Mouse (Mus musculus) macrophage (primary cell): Measurements from ENCODE around the gene Mrm1. TPM values are rescaled to one million over a fixed set of nuclear protein-coding genes. Genes with fewer than 3 reads are reported as not detected.

ENCODE experiments used
- H3K27ac ChIP-seq: fragments of 350-480 bp; formaldehyde crosslinking; 2 replicates; pipeline ENCODE4 v1.9.0; 2021
- H3K36me3 ChIP-seq: fragments of 350-480 bp; formaldehyde crosslinking; 2 replicates; pipeline ENCODE4 v1.9.0; 2021; ENCODE audit errors: inconsistent target
- H3K4me3 ChIP-seq: fragments of 350-480 bp; formaldehyde crosslinking; 2 replicates; pipeline ENCODE4 v1.9.0; 2021; ENCODE audit errors: inconsistent target
- H3K79me2 ChIP-seq: fragments of 350-480 bp; formaldehyde crosslinking; 2 replicates; pipeline ENCODE4 v1.9.0; 2021; ENCODE audit errors: inconsistent target
- WGBS: methylation state at CpG from one replicate; pipeline ENCODE4 v1.1.7; 2026; ENCODE audit warnings: inconsistent platforms; ENCODE audit not compliant: missing documents; 5-methylcytosine and 5-hydroxymethylcytosine counted together
- polyA plus RNA-seq: library from polyadenylated mRNA; stranded (reverse); fragments of 250-400 nt; gene quantifications from 3 replicates; pipeline ENCODE4 v1.2.4, GENCODE M21; 2018; ENCODE audit warnings: inconsistent platforms
- total RNA-seq, 78 experiments: library from RNA; depleted of rRNA; stranded (reverse); fragments of 250-400 nt; gene quantifications; 1 replicate in 9 of 78; 2 replicates in 24 of 78; 3 replicates in 43 of 78; 4 replicates in 2 of 78; pipeline ENCODE4 v1.2.4; 2018; ENCODE audit warnings: inconsistent platforms in 56 of 78

Gene Mrm1
- total RNA-seq (2018; cell fraction: chromatin; rRNA removed) = 10 to 100 TPM in 15 of 26 experiments, 1 to 10 TPM in 11; 3.0 to 48.1 (median 11.1) TPM
- total RNA-seq (2018; cell fraction: cytosol; rRNA removed) = 10 to 100 TPM in 9 of 26 experiments, 1 to 10 TPM in 17; 2.1 to 20.8 (median 8.9) TPM
- 10 to 100 TPM in 11 of 26 experiments, 1 to 10 TPM in 15; 3.0 to 34.8 (median 8.7) TPM for total RNA-seq (2018; cell fraction: nucleus; rRNA removed)
- 5.6 to 15.4 TPM (median 9.1 TPM) in 3 replicates for polyA plus RNA-seq

GRCm38 (mm10) chr11:84818961-84819692, at the start of gene Mrm1:
TSS of gene Mrm1 (minus strand) at chr11:84819515.
- Histone ChIP-seq H3K4me3 (peak within 1 kb of the TSS; percentile 78), H3K27ac (peak within 1 kb of the TSS; percentile 57), H3K36me3 (no peaks in the 10 kb centered on the region; the same call in 1 of the 2 replicates), H3K79me2 (no peaks in the 10 kb centered on the region)
- WGBS = under 1% methylated on average over 55 of the region's 55 CpGs

GRCm38 (mm10) chr11:84868786-84869259, 49.5 kb upstream of the Mrm1 start:
- Histone ChIP-seq H3K79me2 (peaks cover 75% of the 10 kb centered on the region), H3K27ac (peak overlapping the region; percentile 91), H3K36me3 (peaks cover 8% of the 10 kb centered on the region; the same call in 1 of the 2 replicates), H3K4me3 (peak overlapping the region; percentile 92)
- WGBS = under 1% methylated on average over 7 of the region's 7 CpGs

- 79% methylated on average over 2 of the region's 2 CpGs for WGBS
- H3K27ac ChIP-seq = no peak overlapping the region
- no peak overlapping the region for H3K4me3 ChIP-seq
- H3K36me3 ChIP-seq = peaks cover 8% of the 10 kb centered on the region; the same call in 1 of the 2 replicates
- H3K79me2 ChIP-seq = peaks cover 84% of the 10 kb centered on the region
Observed at GRCm38 (mm10) chr11:84867586-84867985, 48.3 kb upstream of the Mrm1 start.

GRCm38 (mm10) chr11:84865268-84865667, 46.0 kb upstream of the Mrm1 start:
- WGBS = 56% methylated on average over 2 of the region's 2 CpGs
- no peak overlapping the region for H3K4me3 ChIP-seq
- H3K36me3 ChIP-seq = peaks cover 13% of the 10 kb centered on the region
- H3K27ac ChIP-seq = no peak overlapping the region
- peaks cover 92% of the 10 kb centered on the region for H3K79me2 ChIP-seq

- 92% methylated on average over 6 of the region's 6 CpGs for WGBS
- Histone ChIP-seq H3K36me3 (peaks cover 61% of the 10 kb centered on the region), H3K27ac (no peak overlapping the region)
Observed at GRCm38 (mm10) chr11:84855285-84855684, 36.0 kb upstream of the Mrm1 start.

GRCm38 (mm10) chr11:84847475-84848090, 28.3 kb upstream of the Mrm1 start:
- 82% methylated on average over 7 of the region's 7 CpGs for WGBS
- no peak overlapping the region for H3K27ac ChIP-seq
- H3K79me2 ChIP-seq = peaks cover 31% of the 10 kb centered on the region; the same call in 1 of the 2 replicates
- peaks cover 57% of the 10 kb centered on the region for H3K36me3 ChIP-seq
- H3K4me3 ChIP-seq = no peak overlapping the region

More at GRCm38 (mm10) chr11:84855285-84855684, 36.0 kb upstream of the Mrm1 start:
- no peak overlapping the region for H3K4me3 ChIP-seq
- peaks cover 68% of the 10 kb centered on the region for H3K79me2 ChIP-seq

GRCm38 (mm10) chr11:84846741-84847474, 27.6 kb upstream of the Mrm1 start:
- WGBS = 98% methylated on average over 13 of the region's 15 CpGs
- H3K36me3 ChIP-seq = peaks cover 54% of the 10 kb centered on the region
- no peak overlapping the region for H3K27ac ChIP-seq
- peaks cover 35% of the 10 kb centered on the region; the same call in 1 of the 2 replicates for H3K79me2 ChIP-seq
- no peak overlapping the region for H3K4me3 ChIP-seq

GRCm38 (mm10) chr11:84839330-84839729, 20.0 kb upstream of the Mrm1 start:
- no peak overlapping the region for H3K27ac ChIP-seq
- peaks cover 63% of the 10 kb centered on the region for H3K36me3 ChIP-seq
- peaks cover 21% of the 10 kb centered on the region; the same call in 1 of the 2 replicates for H3K79me2 ChIP-seq
- WGBS = 88% methylated on average over 2 of the region's 2 CpGs
- no peak overlapping the region for H3K4me3 ChIP-seq

- H3K79me2 ChIP-seq = peaks cover 14% of the 10 kb centered on the region; the same call in 1 of the 2 replicates
- peak overlapping the region; percentile 75 for H3K27ac ChIP-seq
- H3K36me3 ChIP-seq = peaks cover 36% of the 10 kb centered on the region
- H3K4me3 ChIP-seq = peak overlapping the region; percentile 17; the same call in 1 of the 2 replicates
- 64% methylated on average over 11 of the region's 11 CpGs for WGBS
Observed at GRCm38 (mm10) chr11:84829495-84829894, 10.2 kb upstream of the Mrm1 start.

GRCm38 (mm10) chr11:84828516-84829399, 9.4 kb upstream of the Mrm1 start, which contains the start of gene Dhrs11:
TSS of gene Dhrs11 (minus strand) at chr11:84828994.
- Histone ChIP-seq H3K27ac (peak within 1 kb of the TSS; percentile 75), H3K79me2 (peaks cover 14% of the 10 kb centered on the region; the same call in 1 of the 2 replicates), H3K4me3 (peak within 1 kb of the TSS; percentile 67), H3K36me3 (peaks cover 32% of the 10 kb centered on the region)
- under 1% methylated on average over 61 of the region's 62 CpGs for WGBS

GRCm38 (mm10) chr11:84827901-84828503, 8.7 kb upstream of the Mrm1 start:
- Histone ChIP-seq H3K27ac (peak overlapping the region; percentile 58), H3K79me2 (peaks cover 14% of the 10 kb centered on the region; the same call in 1 of the 2 replicates), H3K36me3 (peaks cover 26% of the 10 kb centered on the region), H3K4me3 (peak overlapping the region; percentile 67)
- 38% methylated on average over 3 of the region's 3 CpGs for WGBS

- no peak overlapping the region for H3K27ac ChIP-seq
- H3K4me3 ChIP-seq = no peak overlapping the region
- peaks cover 14% of the 10 kb centered on the region; the same call in 1 of the 2 replicates for H3K79me2 ChIP-seq
- H3K36me3 ChIP-seq = peaks cover 21% of the 10 kb centered on the region
Observed at GRCm38 (mm10) chr11:84827492-84827891, 8.2 kb upstream of the Mrm1 start.

GRCm38 (mm10) chr11:84826185-84826584, 6.9 kb upstream of the Mrm1 start:
- Histone ChIP-seq H3K36me3 (peaks cover 13% of the 10 kb centered on the region; the same call in 1 of the 2 replicates), H3K79me2 (peaks cover 14% of the 10 kb centered on the region; the same call in 1 of the 2 replicates), H3K27ac (no peak overlapping the region), H3K4me3 (no peak overlapping the region)
- 75% methylated on average over 3 of the region's 3 CpGs for WGBS
